Mouse (Mus musculus): ENCODE measurements at regions not wholly inside any gene's neighbourhood (a gene's known extent, or its start where the extent isn't known, plus 50 kb on each side); places are given as distances from the start of the nearest gene placed in this dataset.

GRCm38 (mm10) chr11:8213130-8213529, 451.2 kb downstream of the Tns3 start:
- TF ChIP-seq CTCF (conservative IDR thresholded peaks at IDR 0.05; ENCODE audit: insufficient read depth, insufficient read length, low read depth, low read length) (no peak), POLR2A (IDR thresholded peaks at IDR 0.05; ENCODE audit: low read depth, low read length) (no peak)
- no peaks in the 10 kb centered on the region for H3K4me1 ChIP-seq (ENCODE audit: control insufficient read depth, insufficient read depth, low read length)
- H3K4me3 ChIP-seq (ENCODE audit: insufficient read depth, low read depth, low read length): no peak overlapping the region
- DNase-seq: no peak
- H3K27me3 ChIP-seq (replicated peaks; ENCODE audit: control insufficient read depth, insufficient read depth, low read length): 0 out of 2 replicates have a peak, but pooled peaks cover 1% of the 10 kb centered on the region
- WGBS: 98% methylated on average over 3 of the region's 3 CpGs
- no peak overlapping the region for H3K27ac ChIP-seq (ENCODE audit: insufficient read depth, low read depth, low read length)
- H3K36me3 ChIP-seq (ENCODE audit: control insufficient read depth, insufficient read depth, low read length): no peaks in the 10 kb centered on the region

- H3K36me3 ChIP-seq (ENCODE audit: control insufficient read depth, insufficient read depth, low read length): no peaks in the 10 kb centered on the region
- no peak overlapping the region for H3K4me3 ChIP-seq (ENCODE audit: insufficient read depth, low read depth, low read length)
- no peak for DNase-seq
- TF ChIP-seq POLR2A (IDR thresholded peaks at IDR 0.05; ENCODE audit: low read depth, low read length) (no peak), CTCF (conservative IDR thresholded peaks at IDR 0.05; ENCODE audit: insufficient read depth, insufficient read length, low read depth, low read length) (no peak)
- 0 out of 2 replicates have a peak, but pooled peaks cover 1% of the 10 kb centered on the region for H3K27me3 ChIP-seq (replicated peaks; ENCODE audit: control insufficient read depth, insufficient read depth, low read length)
- 81% methylated on average over 4 of the region's 4 CpGs for WGBS
- no peak overlapping the region for H3K27ac ChIP-seq (ENCODE audit: insufficient read depth, low read depth, low read length)
- H3K4me1 ChIP-seq (ENCODE audit: control insufficient read depth, insufficient read depth, low read length): no peaks in the 10 kb centered on the region
Observed at GRCm38 (mm10) chr11:8212714-8213113, 451.6 kb downstream of the Tns3 start.

- 85% methylated on average over 2 of the region's 2 CpGs for WGBS
- no peaks in the 10 kb centered on the region for H3K36me3 ChIP-seq (ENCODE audit: control insufficient read depth, insufficient read depth, low read length)
- TF ChIP-seq CTCF (conservative IDR thresholded peaks at IDR 0.05; ENCODE audit: insufficient read depth, insufficient read length, low read depth, low read length) (no peak), POLR2A (IDR thresholded peaks at IDR 0.05; ENCODE audit: low read depth, low read length) (no peak)
- no peaks in the 10 kb centered on the region for H3K4me1 ChIP-seq (ENCODE audit: control insufficient read depth, insufficient read depth, low read length)
- peak; percentile 20 for DNase-seq
- no peak overlapping the region for H3K27ac ChIP-seq (ENCODE audit: insufficient read depth, low read depth, low read length)
- no peak overlapping the region for H3K4me3 ChIP-seq (ENCODE audit: insufficient read depth, low read depth, low read length)
- H3K27me3 ChIP-seq (replicated peaks; ENCODE audit: control insufficient read depth, insufficient read depth, low read length): no peaks in the 10 kb centered on the region
Observed at GRCm38 (mm10) chr11:8209041-8209440, 455.3 kb downstream of the Tns3 start.

- Histone ChIP-seq H3K4me1 (ENCODE audit: control insufficient read depth, insufficient read depth, low read length) (no peaks in the 10 kb centered on the region), H3K27me3 (replicated peaks; ENCODE audit: control insufficient read depth, insufficient read depth, low read length) (no peaks in the 10 kb centered on the region; the same call in 1 of the 2 replicates), H3K36me3 (ENCODE audit: control insufficient read depth, insufficient read depth, low read length) (no peaks in the 10 kb centered on the region), H3K27ac (ENCODE audit: insufficient read depth, low read depth, low read length) (peak overlapping the region; percentile 68), H3K4me3 (ENCODE audit: insufficient read depth, low read depth, low read length) (no peak overlapping the region; the same call in 1 of the 2 replicates)
- TF ChIP-seq CTCF (conservative IDR thresholded peaks at IDR 0.05; ENCODE audit: insufficient read depth, insufficient read length, low read depth, low read length) (no peak), POLR2A (IDR thresholded peaks at IDR 0.05; ENCODE audit: low read depth, low read length) (no peak)
- DNase-seq: peak; percentile 61
- WGBS: 56% methylated on average over 8 of the region's 8 CpGs
Observed at GRCm38 (mm10) chr11:8199293-8199692, 465.0 kb downstream of the Tns3 start.
